Mouse (Mus musculus): Measurements from ENCODE around the gene Cpn2. TPM values are rescaled to one million over a fixed set of nuclear protein-coding genes. Genes with fewer than 3 reads are reported as not detected.

The Cpn2 gene
- polyA plus RNA-seq, 1 experiment from 2014 or later = 10.9 TPM

DNA sequence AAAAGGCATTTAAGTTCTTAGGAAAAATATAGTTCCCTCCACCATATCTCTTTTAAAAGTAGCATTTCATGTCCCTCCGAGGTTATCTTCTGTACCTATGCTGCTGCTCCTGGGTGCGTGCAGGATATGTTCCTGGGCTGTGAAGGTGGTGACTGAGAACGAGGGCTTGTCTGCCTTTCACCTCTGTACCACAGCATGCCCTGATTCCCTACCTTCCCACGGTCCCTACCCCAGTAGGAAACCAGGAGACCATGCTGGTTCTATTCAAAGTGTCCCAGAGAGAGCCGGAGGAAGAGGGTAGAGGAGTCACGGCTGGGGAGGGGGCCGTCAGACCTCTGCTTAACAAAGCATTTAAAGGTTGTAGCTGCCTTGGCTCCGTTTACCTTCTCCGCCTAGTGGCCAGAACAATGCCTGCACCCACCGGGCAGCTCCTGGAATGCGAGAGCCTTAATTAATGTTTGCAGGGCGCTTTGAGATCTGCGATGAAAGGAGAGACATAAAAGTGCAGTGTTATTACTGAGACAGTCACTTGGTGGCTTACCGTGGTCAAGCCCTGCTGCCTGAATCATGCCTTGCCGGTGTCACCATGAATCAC, 16.5 kb upstream of the Cpn2 start:
- no peaks in the 10 kb centered on the region for H3K36me3 ChIP-seq (replicated peaks; ENCODE audit: insufficient read depth, low read length)
- H3K4me2 ChIP-seq (ENCODE audit: low read depth, low read length) = peak overlapping the region; percentile 44; the same call in 1 of the 2 replicates
- DNase-seq (peak; percentile 70), ATAC-seq (no peak)
- H3K4me3 ChIP-seq (ENCODE audit: low read depth, low read length) = 0 out of 2 replicates have a peak overlapping the region, but pooled peaks have one; percentile 22
- H3K9me3 ChIP-seq (ENCODE audit: low read length) = no peaks in the 10 kb centered on the region
- peak; percentile 78 for TF ChIP-seq CTCF (IDR thresholded peaks at IDR 0.05; ENCODE audit: low read depth)
- no peak for TF ChIP-seq EP300 (IDR thresholded peaks at IDR 0.05; ENCODE audit: low read depth)
- no peak overlapping the region for H3K9ac ChIP-seq (replicated peaks)
- H3K27me3 ChIP-seq (ENCODE audit: insufficient read depth, low read length) = peaks cover 30% of the 10 kb centered on the region
- peaks cover 6% of the 10 kb centered on the region; the same call in 1 of the 2 replicates for H3K4me1 ChIP-seq (ENCODE audit: insufficient read depth)
- 3% methylated on average over 15 of the region's 15 CpGs for WGBS (ENCODE audit: insufficient replicate concordance)
- H3K27ac ChIP-seq (ENCODE audit: low read depth) = no peak overlapping the region

DNA sequence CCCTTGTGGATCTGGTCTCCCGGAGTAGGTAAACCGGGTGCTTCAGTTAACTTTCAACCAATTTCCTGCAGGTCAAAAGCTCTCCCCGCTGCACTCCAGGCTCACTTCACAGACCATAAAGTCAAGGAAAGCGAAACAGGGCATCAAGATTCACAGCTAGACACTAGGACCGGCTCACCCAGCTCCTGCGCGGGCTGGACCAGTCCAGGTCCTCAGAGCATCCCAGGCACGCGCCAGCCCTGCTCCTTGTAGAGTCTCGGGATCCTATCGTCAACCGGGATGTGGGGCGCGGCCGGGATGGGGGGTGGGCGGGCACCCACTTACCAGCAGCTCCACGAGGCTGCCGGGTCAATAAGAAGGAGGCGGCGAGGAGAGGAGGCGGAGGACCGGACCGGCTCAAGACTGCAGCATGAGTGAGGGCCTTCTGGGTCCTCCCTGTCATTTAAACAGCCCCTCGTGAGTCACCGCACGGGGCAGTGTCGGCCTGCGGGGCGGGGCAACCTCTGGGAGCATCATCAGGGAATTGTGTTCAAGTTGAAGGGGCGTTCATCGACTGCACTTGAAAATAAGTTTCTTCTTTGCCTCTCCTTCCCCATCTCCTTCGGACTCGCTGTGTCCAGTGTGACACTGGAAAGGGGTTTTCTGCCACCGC, 15.7 kb upstream of the Cpn2 start, which contains the start of gene Lrrc15:
TSS of gene Lrrc15 (minus strand) at position 413 of the 652 bp plus-strand sequence.
- WGBS (ENCODE audit: insufficient replicate concordance) = 11% methylated on average over 34 of the region's 34 CpGs
- Histone ChIP-seq H3K4me2 (ENCODE audit: low read depth, low read length) (peak within 1 kb of the TSS; percentile 44), H3K36me3 (replicated peaks; ENCODE audit: insufficient read depth, low read length) (no peaks in the 10 kb centered on the region), H3K9ac (replicated peaks) (no peak within 1 kb of the TSS), H3K4me3 (ENCODE audit: low read depth, low read length) (peak within 1 kb of the TSS; percentile 22; the same call in 1 of the 2 replicates), H3K4me1 (ENCODE audit: insufficient read depth) (peaks cover 6% of the 10 kb centered on the region; the same call in 1 of the 2 replicates), H3K27ac (ENCODE audit: low read depth) (no peak within 1 kb of the TSS), H3K27me3 (ENCODE audit: insufficient read depth, low read length) (peaks cover 30% of the 10 kb centered on the region), H3K9me3 (ENCODE audit: low read length) (no peaks in the 10 kb centered on the region)
- DNase-seq (no peak), ATAC-seq (no peak; the same call in 1 of the 2 replicates)
- TF ChIP-seq CTCF (IDR thresholded peaks at IDR 0.05; ENCODE audit: low read depth) = peak; percentile 40; the same call in 1 of the 2 replicates
- no peak for TF ChIP-seq EP300 (IDR thresholded peaks at IDR 0.05; ENCODE audit: low read depth)

DNA sequence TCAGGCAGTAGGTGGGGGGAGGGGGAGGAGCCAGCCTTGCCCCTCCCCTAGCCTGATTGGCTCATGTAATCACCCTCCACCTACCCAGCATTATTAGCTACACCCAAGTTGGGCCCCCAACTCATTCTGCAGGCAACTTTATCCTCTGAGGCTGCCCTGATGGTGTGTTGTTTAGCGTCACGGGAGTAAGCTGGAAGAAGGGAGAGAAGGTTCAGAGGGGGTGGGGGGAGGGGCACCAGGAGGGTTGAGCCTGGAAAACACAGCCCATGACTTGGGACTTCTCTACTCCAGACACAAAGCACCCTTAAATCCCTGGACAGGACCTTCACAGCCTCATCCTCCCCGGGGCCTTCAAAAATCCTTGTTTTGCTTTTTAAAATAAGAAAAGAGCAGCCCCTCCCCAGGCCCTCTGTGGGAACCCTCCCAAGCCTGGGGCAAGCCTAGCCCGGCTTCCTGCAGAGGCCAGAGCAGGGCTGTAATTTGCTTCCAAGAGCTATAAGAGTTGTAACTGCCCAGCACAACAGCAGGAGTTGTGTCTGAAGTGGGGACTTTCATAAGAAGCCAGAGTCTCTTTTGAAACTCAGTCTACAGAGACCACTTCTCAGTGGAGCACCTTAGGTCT, 13.5 kb upstream of the Cpn2 start:
- no peak overlapping the region for H3K4me2 ChIP-seq (ENCODE audit: low read depth, low read length)
- peaks cover 6% of the 10 kb centered on the region; the same call in 1 of the 2 replicates for H3K4me1 ChIP-seq (ENCODE audit: insufficient read depth)
- peaks cover 30% of the 10 kb centered on the region for H3K27me3 ChIP-seq (ENCODE audit: insufficient read depth, low read length)
- H3K9me3 ChIP-seq (ENCODE audit: low read length) = no peaks in the 10 kb centered on the region
- no peak for ATAC-seq
- no peak for DNase-seq
- H3K36me3 ChIP-seq (replicated peaks; ENCODE audit: insufficient read depth, low read length) = no peaks in the 10 kb centered on the region
- no peak overlapping the region for H3K27ac ChIP-seq (ENCODE audit: low read depth)
- TF ChIP-seq CTCF (IDR thresholded peaks at IDR 0.05; ENCODE audit: low read depth) (no peak), EP300 (IDR thresholded peaks at IDR 0.05; ENCODE audit: low read depth) (no peak)
- WGBS (ENCODE audit: insufficient replicate concordance) = 32% methylated on average over 4 of the region's 4 CpGs
- H3K4me3 ChIP-seq (ENCODE audit: low read depth, low read length) = no peak overlapping the region
- H3K9ac ChIP-seq (replicated peaks) = no peak overlapping the region

DNA sequence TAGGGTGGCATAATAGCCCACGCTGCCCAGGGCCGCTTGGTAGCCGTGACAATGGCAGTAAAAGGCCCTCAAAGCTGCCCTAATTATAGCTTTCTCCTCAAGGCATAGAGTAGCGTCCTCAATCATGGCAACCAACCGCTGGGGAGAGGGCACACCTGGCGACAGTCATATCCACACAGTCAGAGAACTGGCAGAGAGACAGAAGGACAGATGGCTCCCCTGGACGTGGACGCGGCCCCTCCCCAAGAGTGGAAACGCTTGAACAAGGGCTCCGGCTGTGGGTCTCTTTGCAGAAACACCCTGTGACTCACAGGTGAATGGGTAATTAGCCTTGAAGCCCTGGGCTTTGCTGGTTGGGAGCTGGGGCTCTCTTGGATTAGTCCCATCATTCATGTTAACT, 11.1 kb upstream of the Cpn2 start:
- H3K36me3 ChIP-seq (replicated peaks; ENCODE audit: insufficient read depth, low read length) = no peaks in the 10 kb centered on the region
- peaks cover 15% of the 10 kb centered on the region; the same call in 1 of the 2 replicates for H3K27me3 ChIP-seq (ENCODE audit: insufficient read depth, low read length)
- no peak for TF ChIP-seq EP300 (IDR thresholded peaks at IDR 0.05; ENCODE audit: low read depth)
- TF ChIP-seq CTCF (IDR thresholded peaks at IDR 0.05; ENCODE audit: low read depth) = no peak
- no peaks in the 10 kb centered on the region for H3K9me3 ChIP-seq (ENCODE audit: low read length)
- DNase-seq (no peak), ATAC-seq (no peak)
- H3K9ac ChIP-seq (replicated peaks) = no peak overlapping the region
- WGBS (ENCODE audit: insufficient replicate concordance) = 80% methylated on average over 11 of the region's 11 CpGs
- no peak overlapping the region for H3K27ac ChIP-seq (ENCODE audit: low read depth)
- no peak overlapping the region for H3K4me2 ChIP-seq (ENCODE audit: low read depth, low read length)
- no peak overlapping the region for H3K4me3 ChIP-seq (ENCODE audit: low read depth, low read length)
- H3K4me1 ChIP-seq (ENCODE audit: insufficient read depth) = peaks cover 6% of the 10 kb centered on the region; the same call in 1 of the 2 replicates

DNA sequence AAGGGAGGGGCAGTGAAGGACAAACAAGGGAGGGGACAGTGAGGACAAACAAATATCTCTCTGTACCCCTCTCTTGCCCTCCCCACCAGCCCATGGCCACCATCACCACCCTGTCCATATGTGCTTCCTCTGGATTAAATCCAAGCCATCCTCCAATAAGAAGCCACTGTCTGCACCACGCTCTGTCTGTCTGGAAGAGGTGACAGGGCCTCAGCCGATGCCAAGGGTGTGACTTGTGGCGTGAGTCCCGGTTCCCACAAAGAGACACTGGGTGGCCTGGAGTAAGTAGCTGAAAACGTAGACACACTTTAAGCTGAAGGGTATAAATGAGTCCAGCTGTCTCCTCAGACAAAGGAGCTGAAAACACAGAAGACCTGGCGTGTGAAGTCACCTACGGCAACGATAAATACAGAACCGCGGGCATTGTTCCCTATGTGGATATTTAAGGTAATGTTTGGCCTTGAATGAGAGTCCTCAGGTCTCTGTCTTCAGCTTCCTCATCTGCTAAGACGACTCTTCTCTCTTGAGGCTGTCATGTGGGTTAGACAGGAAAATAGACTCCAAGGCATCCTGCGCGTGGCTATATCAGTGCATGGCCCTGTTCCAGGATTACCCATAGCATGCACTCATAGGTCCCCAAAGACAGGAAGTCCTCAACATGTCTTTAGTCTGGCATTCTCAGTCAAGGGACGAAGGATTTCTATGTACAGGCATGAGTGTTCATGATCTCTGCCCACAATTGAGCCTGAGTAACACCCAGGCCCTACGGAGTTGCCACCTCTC, 8.4 kb upstream of the Cpn2 start:
- Histone ChIP-seq H3K27me3 (ENCODE audit: insufficient read depth, low read length) (no peaks in the 10 kb centered on the region), H3K4me3 (ENCODE audit: low read depth, low read length) (no peak overlapping the region), H3K36me3 (replicated peaks; ENCODE audit: insufficient read depth, low read length) (no peaks in the 10 kb centered on the region), H3K4me2 (ENCODE audit: low read depth, low read length) (no peak overlapping the region), H3K27ac (ENCODE audit: low read depth) (no peak overlapping the region), H3K4me1 (ENCODE audit: insufficient read depth) (no peaks in the 10 kb centered on the region), H3K9ac (replicated peaks) (no peak overlapping the region), H3K9me3 (ENCODE audit: low read length) (no peaks in the 10 kb centered on the region)
- WGBS (ENCODE audit: insufficient replicate concordance) = 72% methylated on average over 15 of the region's 15 CpGs
- no peak for TF ChIP-seq CTCF (IDR thresholded peaks at IDR 0.05; ENCODE audit: low read depth)
- TF ChIP-seq EP300 (IDR thresholded peaks at IDR 0.05; ENCODE audit: low read depth) = no peak
- ATAC-seq = no peak
- no peak for DNase-seq

All from liver, postnatal 0 days (tissue).